Mouse (Mus musculus) natural killer cell, adult 2 months (primary cell): ENCODE measurements around the gene Rtn3.

Experiments used
- DNase-seq, 2 experiments: peaks; one replicate each; pipeline ENCODE4 v3.0.0; 2022; ENCODE audit warnings: low spot score in 2 of 2

The Rtn3 gene

GRCm38 (mm10) chr19:7382248-7382902 is 100.7 kb downstream of the Rtn3 start:
- peak; percentile 13 to 29 for DNase-seq

- DNase-seq: no peak
Observed at GRCm38 (mm10) chr19:7381906-7382247, 101.2 kb downstream of the Rtn3 start.

- DNase-seq: no peak
Observed at GRCm38 (mm10) chr19:7377639-7378038, 105.4 kb downstream of the Rtn3 start.
